Mouse (Mus musculus) ES-CJ7 (cell line): ENCODE measurements around the gene Gnb2.

Source experiments
- DNase-seq: peaks from one replicate; pipeline ENCODE4 v3.0.0; 2011; ENCODE audit warnings: low read depth, low spot score

The Gnb2 gene

DNA sequence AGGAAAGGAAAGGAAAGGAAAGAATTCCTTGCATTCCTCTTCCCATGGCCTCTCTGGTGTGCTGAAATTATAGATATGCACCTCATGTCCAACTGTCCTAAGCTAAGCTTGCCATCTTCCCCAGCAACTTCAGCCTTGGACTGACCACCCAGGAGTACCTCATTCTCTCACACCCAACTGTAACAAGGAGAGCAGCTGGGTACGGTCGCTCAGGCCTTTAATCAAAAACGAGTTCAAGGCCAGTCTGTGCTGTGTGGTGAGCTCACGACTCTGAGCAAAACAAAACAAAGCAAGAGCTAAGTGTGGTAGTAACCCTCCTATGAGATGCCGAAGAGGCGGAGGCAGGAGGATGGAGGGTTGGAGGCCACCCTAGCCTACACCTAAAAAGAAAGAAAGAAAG, 7.7 kb upstream of the Gnb2 start:
- DNase-seq = no peak

DNA sequence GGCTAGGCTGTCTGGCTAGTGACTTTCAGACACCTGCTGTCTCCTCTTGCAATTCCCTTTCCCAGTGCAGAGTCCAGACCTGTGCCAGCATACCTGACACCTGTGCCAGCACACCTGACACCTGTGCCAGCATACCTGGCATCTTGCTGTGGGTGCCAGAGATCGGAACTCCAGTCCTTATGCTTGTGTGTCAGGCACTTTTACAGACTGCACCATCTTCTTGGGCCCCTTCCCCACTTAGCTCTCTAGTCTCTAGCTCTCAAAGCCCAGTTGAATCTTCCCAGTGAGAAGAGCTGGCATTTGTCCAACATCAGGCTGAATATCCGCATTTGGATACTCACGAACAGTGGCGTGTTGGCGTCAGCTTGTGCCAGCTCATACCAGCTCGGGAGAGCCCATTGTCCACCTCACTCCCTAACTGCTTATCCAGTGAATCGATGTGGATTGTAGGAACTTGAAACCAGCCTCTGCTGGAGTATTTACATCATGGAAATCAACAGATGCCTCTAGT, 6.0 kb upstream of the Gnb2 start:
- no peak for DNase-seq

DNA sequence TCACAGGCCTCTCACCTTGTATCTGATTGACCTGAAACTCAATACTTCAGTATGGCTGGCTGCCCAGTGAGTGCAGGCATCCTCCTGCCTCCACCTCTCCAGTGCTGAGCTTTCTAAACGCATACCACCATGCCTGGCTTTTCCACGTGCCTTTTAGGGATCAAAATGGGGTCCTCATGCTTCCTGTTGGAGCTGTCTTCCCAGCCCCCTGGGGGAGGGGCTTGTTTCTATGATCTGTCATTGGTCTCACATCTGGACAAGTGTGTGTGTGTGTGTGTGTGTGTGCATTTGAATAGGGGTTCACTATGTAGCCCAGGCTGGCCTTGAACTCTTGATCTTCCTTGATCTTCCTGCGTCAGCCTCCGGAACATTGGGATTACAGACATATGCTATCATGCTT, 4.2 kb upstream of the Gnb2 start:
- no peak for DNase-seq

DNA sequence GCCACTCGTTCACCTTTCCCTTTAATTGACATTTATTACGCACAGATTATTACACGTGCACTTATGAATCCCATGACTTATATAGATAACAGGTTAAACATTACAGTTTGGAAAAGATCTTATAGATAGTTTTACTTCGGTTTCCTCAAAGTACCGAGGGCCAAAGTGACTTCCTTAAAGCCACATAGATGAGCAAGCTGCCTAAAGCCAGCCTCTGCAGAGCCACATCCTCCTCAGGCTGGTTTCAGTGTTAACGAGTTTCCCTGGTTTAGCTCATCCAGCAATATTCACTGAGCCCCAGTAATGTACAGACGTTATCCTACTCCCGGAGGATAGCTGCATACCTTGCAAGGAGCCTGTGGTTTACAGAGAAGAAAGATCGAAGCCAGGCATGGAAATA, 2.0 kb upstream of the Gnb2 start:
- no peak for DNase-seq

DNA sequence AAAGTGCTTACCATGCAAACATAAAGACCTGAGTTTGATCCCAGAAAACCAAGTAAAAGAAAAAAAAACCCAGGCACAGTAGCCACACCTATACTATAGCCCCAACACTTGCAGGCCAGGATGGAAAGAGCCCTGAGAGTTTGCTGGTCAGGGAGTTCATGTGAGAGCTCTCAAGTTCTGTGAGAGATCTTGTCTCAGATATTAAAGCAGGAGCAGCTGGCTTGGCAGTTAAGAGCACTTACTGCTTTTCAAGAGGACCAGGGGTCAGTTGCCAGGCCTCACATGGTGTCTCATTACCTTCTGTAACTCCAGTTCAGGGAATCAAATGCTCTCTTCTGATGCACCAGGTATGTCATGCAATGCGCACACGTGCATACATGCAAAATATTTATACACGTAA, 1.5 kb upstream of the Gnb2 start:
- no peak for DNase-seq

DNA sequence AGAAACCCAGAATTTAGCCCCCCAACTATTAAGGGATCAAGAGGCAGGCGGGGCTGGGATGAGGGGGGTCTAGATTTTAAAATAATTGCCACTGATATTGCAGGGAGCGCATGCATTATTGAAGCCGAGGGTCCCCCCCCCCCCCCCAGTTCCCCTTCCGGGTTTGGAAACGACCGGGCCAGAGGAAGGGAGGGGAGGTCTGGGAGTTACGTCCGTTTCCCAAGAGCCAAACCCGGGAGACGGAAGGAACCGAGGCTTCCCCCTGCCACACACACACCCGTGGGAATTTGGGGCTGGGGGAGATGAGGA, 548 bp downstream of the Gnb2 start:
- DNase-seq = no peak

DNA sequence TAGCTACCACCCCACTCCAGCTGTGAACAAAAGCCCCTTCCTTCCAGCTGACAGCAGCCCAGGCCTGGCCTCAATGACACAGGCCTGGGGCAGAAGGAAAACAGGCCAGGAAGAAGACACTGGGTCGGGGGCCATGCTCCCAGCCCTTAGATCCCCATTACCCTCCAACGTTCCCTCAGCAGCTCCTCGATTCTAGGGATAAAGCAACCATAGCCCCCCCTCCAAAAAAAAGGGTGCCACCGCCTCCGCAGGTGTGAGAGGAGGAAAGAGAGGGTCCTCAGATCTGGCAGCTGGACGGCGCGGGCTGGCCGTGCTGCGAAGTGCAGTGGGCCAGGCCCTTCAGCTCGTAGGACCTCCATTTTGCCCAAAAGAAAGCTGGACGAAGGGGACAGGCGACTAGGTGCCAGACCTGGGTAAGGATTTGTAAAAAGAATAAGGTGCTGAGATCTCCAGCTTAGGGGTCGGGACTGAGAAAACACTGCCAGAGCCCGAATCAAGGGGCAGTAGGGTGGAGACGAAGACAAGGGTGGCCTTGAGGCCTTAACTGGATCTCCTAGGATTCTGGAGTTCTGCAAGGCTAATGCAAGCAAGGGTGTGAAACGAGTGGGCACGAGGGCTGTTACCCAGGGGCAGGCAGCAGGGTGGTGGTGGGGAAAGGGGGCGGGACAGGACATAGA, 1.0 kb downstream of the Gnb2 start:
- DNase-seq = no peak

DNA sequence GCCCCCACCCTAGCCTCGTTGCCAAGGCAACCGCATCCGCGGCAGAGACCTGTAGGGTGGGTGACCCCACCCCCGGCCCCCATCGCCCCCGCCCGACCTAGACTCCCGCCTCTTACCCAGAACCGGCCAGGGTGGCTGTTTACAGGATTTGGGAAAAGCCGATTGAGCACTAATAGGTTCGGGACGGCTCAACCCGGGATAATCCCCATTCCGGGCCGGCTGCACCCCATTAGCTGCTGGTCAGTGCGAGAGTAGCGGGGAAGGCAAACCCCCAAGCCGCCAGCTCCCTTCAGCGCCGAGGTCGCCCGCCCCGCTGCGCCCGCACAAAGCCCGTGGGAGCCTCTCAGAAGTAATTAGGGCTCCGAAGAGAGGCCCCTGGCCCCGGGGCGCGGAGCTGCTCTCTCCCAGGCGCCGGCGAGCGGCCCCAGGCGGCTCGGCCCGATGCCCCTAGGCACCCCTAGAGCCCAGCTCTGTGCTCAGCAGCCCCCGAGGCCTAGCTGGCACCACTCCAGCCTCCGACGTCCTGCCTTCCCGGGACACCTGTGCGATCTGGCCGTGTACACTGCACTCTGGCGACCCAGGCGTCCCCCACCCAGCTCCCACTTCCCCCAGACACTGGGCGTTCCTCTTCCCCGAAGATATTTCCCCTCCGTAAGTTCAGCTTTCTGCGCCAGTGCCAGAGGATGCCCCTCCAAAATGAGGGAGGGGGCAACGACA, 1.7 kb downstream of the Gnb2 start:
- DNase-seq = no peak

DNA sequence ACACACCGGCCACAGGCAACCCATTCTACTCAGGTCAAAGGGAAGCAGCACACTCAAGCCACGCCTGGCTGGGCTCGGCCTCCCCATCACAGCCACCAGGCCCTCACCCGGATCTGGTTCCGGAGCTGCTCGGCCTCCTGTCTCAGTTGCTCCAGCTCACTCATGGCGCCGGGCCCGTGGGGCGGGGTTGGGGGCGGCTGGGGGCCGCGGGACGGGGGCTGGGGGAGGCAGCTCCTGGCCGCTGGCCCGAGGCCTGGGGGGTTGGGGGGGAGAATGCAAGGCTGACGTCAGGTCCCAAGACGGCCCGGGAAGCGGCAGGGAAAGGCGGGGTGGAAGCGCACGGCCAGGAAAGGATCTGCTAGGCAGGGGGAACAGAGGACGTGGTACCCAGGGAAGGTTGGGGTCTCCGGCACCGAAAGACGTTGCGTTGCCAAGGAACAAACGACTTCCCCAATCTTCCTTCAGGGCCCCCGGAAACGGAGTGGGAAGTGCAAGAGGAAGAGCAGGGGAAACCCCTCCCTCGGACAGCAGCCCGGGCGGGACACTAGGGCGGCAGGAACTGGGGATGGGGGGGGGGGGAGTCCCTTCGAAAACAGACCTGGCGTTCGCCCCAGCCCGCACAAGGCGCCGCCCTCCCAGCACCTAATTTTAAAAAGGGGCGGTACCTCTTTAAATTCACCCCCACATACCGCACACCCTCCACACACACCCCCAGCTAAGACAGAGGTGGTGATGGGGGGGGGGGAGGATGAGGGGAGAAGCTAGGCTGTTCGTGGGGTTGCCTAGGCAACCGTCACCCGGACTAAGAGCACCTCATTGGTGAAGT, 2.5 kb downstream of the Gnb2 start:
- DNase-seq = peak; percentile 50

DNA sequence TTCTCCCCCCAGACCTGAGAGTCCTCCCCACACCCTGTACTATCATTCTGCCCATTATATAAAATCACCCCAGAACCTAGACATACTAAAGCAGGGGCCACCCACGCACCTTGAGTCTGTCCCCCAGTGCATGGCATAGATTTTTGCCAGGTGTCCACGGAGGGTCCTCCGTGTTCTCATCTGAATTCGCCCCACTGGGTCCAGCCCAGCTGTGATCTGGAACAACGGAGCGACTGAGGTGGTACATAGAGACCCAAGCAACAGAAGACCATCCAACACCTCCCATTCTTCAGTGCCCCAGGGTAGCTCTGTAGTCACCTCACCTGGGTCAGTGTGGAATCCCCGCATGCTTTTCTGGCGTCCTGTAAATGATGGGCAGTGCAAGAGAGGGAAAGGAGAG, 3.2 kb downstream of the Gnb2 start:
- no peak for DNase-seq

DNA sequence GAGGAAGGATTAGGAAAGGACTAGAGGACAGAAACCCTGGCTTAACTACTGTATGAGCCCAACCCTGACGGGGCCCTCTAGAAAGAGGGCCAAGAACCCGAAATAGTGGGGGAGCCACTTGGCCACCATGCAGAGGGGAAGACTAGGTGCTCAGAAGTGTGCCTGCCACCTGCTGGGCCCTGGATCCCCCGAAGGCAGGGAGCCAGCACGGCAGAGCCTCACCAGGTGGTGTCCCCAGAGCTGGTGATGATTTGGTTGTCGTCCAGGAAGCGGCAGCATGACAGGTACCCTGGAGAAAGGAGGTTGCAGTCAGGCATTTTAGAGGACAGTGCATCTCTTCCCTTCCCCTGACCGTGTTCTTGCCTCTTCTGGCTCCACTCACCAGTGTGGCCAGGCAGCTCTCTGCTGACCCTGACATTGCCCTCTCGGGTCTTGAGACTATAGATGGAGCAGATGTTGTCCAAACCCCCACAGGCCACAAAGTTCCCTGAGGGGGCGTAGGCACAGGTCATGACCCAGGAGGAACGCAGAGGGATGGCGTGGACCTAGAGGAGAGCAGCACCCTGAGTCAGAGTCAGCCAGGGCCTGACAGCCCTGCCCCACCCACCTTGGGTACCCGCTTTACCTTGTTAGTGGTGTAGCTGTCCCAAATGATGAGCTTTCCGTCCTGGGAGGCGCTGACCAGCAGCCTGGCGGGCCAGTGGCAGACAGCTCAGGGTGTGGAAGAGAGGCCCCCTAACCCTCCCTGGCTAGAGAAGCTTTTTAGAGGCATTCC, 3.9 kb downstream of the Gnb2 start:
- DNase-seq = no peak

DNA sequence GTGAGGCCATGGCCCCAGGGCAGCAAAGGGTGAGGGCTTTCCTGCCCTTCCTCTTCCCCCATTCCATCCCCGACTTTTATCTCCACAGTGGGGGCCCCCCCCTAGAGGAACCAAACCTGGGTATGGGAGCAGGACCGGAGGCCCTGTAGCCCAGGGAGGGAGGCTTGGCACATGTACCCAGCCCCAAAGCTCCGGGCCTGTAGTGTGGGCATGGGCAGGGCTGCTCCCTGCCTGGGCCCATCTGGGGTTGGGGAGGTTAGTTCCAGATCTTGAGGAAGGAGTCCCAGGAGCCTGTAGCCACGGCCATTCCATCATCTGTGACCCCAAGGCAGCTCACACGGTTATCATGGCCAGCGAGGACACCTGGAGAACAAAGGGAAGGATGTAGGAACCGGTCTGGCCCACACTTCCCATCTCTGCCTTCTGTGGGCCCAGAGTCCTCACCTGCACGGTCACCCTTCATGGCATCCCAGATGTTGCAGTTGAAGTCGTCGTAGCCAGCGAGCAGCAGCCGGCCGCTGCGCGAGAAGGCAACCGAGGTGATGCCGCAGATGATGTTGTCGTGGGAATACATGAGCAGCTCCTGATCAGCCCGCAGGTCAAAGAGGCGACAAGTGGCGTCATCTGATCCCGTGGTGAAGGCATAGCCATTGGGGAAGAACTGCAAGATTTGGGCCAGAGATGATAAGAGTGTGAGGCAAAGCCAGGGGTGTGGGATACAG, 4.9 kb downstream of the Gnb2 start:
- DNase-seq = no peak

DNA sequence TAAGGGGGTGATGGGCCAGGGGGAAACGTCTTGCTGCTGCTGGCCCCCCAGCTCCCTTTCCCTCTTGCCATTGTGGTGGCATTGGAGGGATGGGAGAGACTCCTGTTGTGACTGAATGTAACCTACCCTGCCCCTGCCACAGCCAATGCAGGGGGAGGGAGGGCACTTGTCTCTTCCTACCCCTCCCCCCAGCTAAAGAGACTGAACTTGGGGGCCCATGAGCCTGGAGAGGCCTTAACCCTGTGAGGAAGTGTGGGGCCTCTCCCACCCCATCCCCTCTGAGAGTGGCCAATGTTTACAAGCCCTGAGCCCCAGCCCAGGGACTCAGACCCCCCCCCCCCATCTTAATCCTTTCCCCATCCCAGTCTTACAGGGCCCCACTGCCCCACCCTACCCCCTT, 5.9 kb downstream of the Gnb2 start:
- DNase-seq = no peak

DNA sequence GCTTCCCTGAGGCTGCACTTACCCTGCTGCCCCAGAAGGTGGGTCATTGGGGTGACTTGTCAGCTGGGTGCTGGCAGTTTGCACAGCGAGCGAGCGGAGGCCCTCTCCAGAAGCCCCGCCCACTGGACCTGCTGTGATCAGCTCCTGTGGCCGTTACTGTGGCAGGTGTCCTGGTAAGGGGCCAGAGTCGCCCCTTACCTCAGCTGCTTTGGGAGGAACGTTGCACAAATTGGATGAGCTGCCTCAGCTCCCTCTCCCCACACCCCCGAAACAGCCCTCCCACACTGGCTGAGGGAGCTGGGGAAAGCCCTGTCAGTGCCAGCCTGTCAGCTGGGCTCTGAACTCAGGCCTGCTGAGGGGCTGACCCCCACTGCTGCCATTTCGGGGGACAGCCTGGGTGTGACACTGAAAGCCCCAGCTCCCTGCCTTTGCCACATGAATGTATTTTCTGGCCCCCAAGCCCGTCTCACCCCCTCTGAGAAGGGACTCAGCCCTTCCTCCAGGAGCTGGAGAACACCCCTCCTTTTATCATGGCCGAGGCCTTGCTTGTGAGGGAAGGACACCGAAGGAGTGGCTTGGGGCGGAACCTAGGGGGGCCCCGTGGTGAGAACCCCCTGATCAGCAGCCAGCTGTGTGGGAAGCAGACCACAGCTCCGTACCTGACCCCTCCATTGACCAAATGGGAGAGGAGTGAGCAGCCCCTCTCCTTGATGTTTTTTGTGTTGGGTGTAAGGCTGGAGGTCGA, 6.9 kb downstream of the Gnb2 start:
- DNase-seq = no peak

DNA sequence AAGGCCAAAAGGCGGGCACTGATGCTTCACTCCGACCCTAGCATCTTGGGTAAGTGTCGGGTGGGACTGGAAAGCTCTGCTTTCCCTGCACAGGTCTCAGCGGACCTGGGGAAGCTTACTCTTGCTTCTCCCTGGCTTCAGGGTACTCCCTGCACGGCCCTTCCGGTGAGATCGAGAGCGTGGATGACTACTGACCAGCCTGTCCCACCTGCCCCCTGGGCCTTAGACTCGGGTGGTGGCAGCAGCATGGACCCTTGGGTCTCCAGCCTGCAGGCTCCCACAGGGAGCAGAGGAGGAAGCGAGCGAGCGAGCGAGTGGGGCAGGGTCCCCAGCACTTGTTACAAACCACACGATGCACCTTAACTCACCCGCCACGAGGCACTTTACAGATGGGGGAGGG, 7.8 kb downstream of the Gnb2 start:
- no peak for DNase-seq

DNA sequence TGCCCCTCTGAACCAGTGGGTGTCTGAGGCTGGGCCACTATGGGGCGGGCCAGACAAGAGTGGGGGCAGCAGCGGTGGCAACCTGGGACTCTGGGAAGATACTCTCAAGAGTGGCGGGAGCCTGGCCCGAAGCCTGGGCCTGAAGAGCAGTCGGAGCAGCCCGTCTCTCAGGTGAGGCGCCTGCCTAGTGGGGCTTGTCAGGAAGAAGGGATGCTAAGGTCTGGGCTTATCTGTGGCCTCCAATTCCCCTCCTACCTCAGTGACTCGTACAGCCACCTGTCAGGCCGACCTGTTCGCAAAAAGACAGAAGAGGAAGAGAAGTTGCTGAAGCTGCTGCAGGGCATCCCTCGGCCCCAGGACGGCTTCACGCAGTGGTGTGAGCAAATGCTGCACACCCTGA, 8.6 kb downstream of the Gnb2 start:
- DNase-seq = no peak

DNA sequence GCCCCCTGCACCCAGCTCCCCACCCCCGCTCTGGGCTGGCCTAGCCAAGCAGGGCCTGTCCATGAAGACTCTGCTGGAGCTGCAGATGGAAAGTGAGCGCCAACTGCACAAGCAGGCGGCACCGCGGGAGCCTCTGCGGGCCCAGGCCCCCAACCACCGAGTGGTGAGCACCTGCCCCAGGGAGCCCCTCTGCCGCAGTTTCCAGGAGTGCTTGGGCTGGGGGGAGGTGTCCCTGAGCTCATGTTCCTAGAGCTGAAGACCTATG, 9.1 kb downstream of the Gnb2 start:
- DNase-seq = no peak

DNA sequence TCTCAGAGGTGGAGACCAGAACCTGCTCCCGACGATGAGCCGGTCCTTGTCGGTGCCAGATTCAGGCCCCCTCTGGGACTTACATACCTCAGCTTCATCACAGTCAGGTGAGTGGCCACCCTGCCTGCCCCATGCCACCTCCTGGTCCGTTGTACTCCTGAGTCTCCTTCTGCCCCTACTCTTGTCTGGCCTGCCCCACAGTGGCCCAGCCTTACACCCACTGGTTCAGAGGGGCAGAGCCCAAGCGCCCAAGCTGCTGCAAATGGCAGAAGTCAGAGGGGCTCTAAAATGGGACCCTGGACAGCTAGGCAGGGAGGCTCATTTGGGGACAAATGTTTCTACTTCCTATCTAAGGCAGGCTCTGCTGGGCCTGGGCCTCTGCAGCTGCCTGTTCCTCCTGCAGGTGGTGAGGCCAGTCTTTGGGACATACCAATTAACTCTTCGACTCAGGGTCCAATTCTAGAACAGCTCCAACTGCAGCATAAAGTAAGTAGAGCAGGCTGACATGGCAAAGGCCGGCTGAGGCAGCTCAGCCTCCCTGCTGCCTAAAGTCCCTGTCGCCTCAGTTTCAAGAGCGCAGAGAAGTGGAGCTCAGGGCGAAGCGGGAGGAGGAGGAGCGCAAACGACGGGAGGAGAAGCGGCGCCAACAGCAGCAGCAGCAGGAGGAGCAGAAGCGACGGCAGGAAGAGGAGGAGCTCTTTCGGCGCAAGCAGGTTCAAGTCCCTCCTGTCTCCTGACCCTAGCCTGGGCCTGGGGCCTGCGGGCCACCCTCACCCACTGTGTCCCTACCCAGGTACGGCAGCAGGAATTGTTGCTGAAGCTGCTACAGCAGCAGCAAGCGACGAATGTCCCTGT, 9.7 kb downstream of the Gnb2 start:
- peak; percentile 45 for DNase-seq

DNA sequence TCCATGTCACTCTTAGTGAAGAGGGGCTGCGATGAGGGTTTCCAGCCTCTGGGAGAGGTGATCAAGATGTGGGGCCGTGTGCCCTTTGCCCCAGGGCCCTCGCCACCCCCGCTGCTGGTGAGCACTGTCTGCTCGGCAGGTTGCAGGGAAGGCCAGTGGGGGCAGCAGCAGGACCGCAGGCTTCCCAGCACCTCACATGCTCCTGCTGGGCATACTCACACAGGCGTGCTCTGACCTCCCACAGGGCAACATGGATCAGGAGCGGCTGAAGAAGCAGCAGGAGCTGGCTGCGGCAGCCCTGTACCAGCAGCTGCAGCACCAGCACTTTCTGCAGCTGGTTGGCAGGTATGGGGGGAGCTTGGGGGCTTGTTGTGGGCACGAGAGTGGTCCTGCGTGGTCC, 10.6 kb downstream of the Gnb2 start:
- no peak for DNase-seq

DNA sequence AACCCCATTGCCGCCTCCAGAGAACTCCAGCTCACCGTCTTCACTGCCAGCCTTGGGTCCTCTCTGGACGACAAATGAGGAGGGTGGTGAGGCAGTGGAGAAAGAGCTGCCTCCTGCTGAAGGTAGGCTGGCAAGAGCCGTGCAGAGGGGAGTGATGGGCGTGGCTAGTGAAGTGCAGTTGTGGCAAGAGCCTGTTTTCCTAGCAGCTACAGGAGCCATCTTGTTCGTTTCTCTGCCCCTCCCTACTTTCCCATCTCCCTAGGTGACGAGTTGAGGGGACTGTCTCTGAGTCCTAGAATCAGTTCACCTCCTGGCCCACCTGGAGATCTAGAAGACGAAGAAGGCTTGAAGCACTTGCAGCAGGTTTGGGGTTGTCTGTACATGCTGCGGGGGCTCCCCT, 11.4 kb downstream of the Gnb2 start:
- no peak for DNase-seq
